Mouse (Mus musculus) midbrain, embryonic 16.5 days (tissue): ENCODE data around the gene Rnf7. TPM values are rescaled to one million over a fixed set of nuclear protein-coding genes. Genes with fewer than 3 reads are reported as not detected.
"Not testable (repeated sequence)": the region's sequence is repeated elsewhere in the genome, so short reads cannot be mapped to it uniquely, and the experiment has no call there.

Experiments
- ATAC-seq: fragments of 200-750 bp; cut with Nextera tagmentation; 2 replicates; pipeline ENCODE4 v1.8.0; 2017; ENCODE audit warnings: moderate TSS enrichment
- H3K27ac ChIP-seq: fragments of 300-500 bp; sonication (generic); 2 replicates; pipeline ENCODE4 v1.5.1; 2014; ENCODE audit warnings: mild to moderate bottlenecking, low read length, mixed read lengths
- H3K27me3 ChIP-seq: fragments of 300-500 bp; sonication (generic); 2 replicates; pipeline ENCODE4 v1.6.1; 2014; ENCODE audit warnings: low read depth, low read length, mixed read lengths; ENCODE audit not compliant: control insufficient read depth, insufficient read depth
- H3K36me3 ChIP-seq: fragments of 300-500 bp; sonication (generic); 2 replicates; pipeline ENCODE4 v1.6.1; 2014; ENCODE audit warnings: mild to moderate bottlenecking, low read length, moderate library complexity, mixed read lengths; ENCODE audit not compliant: control insufficient read depth, insufficient read depth
- H3K4me1 ChIP-seq: fragments of 300-500 bp; sonication (generic); 2 replicates; pipeline ENCODE4 v1.6.1; 2014; ENCODE audit warnings: mild to moderate bottlenecking, low read length, mixed read lengths; ENCODE audit not compliant: control insufficient read depth, insufficient read depth
- H3K4me2 ChIP-seq: fragments of 300-500 bp; sonication (generic); 2 replicates; pipeline ENCODE4 v1.6.1; 2014; ENCODE audit warnings: mild to moderate bottlenecking, low read length, mixed read lengths
- H3K4me3 ChIP-seq: fragments of 300-500 bp; sonication (generic); 2 replicates; pipeline ENCODE4 v1.5.1; 2014; ENCODE audit warnings: low read depth, mild to moderate bottlenecking, low read length, moderate library complexity, mixed read lengths
- H3K9ac ChIP-seq: fragments of 300-500 bp; sonication (generic); 2 replicates; pipeline ENCODE4 v1.6.1; 2014; ENCODE audit warnings: low read depth, low read length, mixed read lengths
- H3K9me3 ChIP-seq: fragments of 300-500 bp; sonication (generic); replicated peaks from 2 replicates; pipeline ENCODE4 v1.6.1; 2014; ENCODE audit warnings: mild to moderate bottlenecking, low read length, mixed read lengths; ENCODE audit not compliant: control insufficient read depth, poor library complexity, severe bottlenecking
- WGBS: fragments of 180-500 bp; shearing (Covaris S2); extraction: QIAGEN DNeasy Blood & Tissue Kit; methylation state at CpG from one replicate; pipeline ENCODE4 v1.1.7; 2014; 5-methylcytosine and 5-hydroxymethylcytosine counted together
- polyA plus RNA-seq: library from polyadenylated mRNA; unstranded; fragments of >200 nt; fragmentation: Nextera tagmentation; extraction: Ambion mirVana; gene quantifications from 2 replicates; pipeline ENCODE4 v1.2.1, GENCODE M21; 2015

The Rnf7 gene
- polyA plus RNA-seq, 1 experiment from 2014 or later, result 192 TPM

GRCm38 (mm10) chr9:96506011-96506498 lies 27.6 kb upstream of the Rnf7 start:
- Histone ChIP-seq H3K4me2 (peak overlapping the region; percentile 54), H3K9me3 (no peaks in the 10 kb centered on the region), H3K27me3 (no peaks in the 10 kb centered on the region), H3K4me1 (peaks cover 9% of the 10 kb centered on the region), H3K4me3 (peak overlapping the region; percentile 19), H3K9ac (peak overlapping the region; percentile 47; the same call in 1 of the 2 replicates), H3K36me3 (no peaks in the 10 kb centered on the region), H3K27ac (peak overlapping the region; percentile 57)
- ATAC-seq, result peak; percentile 96
- 15% methylated on average over 10 of the region's 10 CpGs for WGBS

- Histone ChIP-seq H3K9ac (no peak overlapping the region), H3K27me3 (no peaks in the 10 kb centered on the region), H3K4me1 (peaks cover 9% of the 10 kb centered on the region), H3K9me3 (no peaks in the 10 kb centered on the region), H3K4me3 (no peak overlapping the region), H3K36me3 (no peaks in the 10 kb centered on the region), H3K27ac (peak overlapping the region; percentile 57; the same call in 1 of the 2 replicates), H3K4me2 (no peak overlapping the region)
- WGBS, result 92% methylated on average over 4 of the region's 4 CpGs
- ATAC-seq, result no peak
Observed at GRCm38 (mm10) chr9:96505156-96505555, 26.7 kb upstream of the Rnf7 start.

- Histone ChIP-seq H3K4me3 (no peak overlapping the region), H3K9me3 (no peaks in the 10 kb centered on the region), H3K9ac (no peak overlapping the region), H3K4me2 (no peak overlapping the region), H3K36me3 (no peaks in the 10 kb centered on the region), H3K27me3 (no peaks in the 10 kb centered on the region), H3K4me1 (peaks cover 9% of the 10 kb centered on the region), H3K27ac (no peak overlapping the region)
- ATAC-seq, result no peak
- 88% methylated on average over 17 of the region's 17 CpGs for WGBS
Observed at GRCm38 (mm10) chr9:96504116-96504895, 25.8 kb upstream of the Rnf7 start.

GRCm38 (mm10) chr9:96502856-96503610 lies 24.6 kb upstream of the Rnf7 start:
- Histone ChIP-seq H3K27ac (no peak overlapping the region), H3K4me2 (no peak overlapping the region), H3K9me3 (no peaks in the 10 kb centered on the region), H3K4me3 (no peak overlapping the region), H3K4me1 (peaks cover 9% of the 10 kb centered on the region), H3K36me3 (no peaks in the 10 kb centered on the region), H3K27me3 (no peaks in the 10 kb centered on the region), H3K9ac (no peak overlapping the region)
- WGBS, result 82% methylated on average over 6 of the region's 6 CpGs
- ATAC-seq, result no peak

- ATAC-seq, result no peak
- H3K27ac ChIP-seq, result no peak overlapping the region
- no peaks in the 10 kb centered on the region for H3K27me3 ChIP-seq
- peaks cover 5% of the 10 kb centered on the region for H3K4me1 ChIP-seq
- H3K4me3 ChIP-seq, result no peak overlapping the region
- no peak overlapping the region for H3K9ac ChIP-seq
- no peaks in the 10 kb centered on the region for H3K9me3 ChIP-seq
- H3K4me2 ChIP-seq, result no peak overlapping the region
- no peaks in the 10 kb centered on the region for H3K36me3 ChIP-seq
- 88% methylated on average over 7 of the region's 7 CpGs for WGBS
Observed at GRCm38 (mm10) chr9:96501217-96501616, 22.7 kb upstream of the Rnf7 start.

- WGBS, result 43% methylated on average over 3 of the region's 3 CpGs
- Histone ChIP-seq H3K36me3 (no peaks in the 10 kb centered on the region), H3K27ac (no peak overlapping the region), H3K9me3 (no peaks in the 10 kb centered on the region), H3K27me3 (no peaks in the 10 kb centered on the region), H3K4me3 (no peak overlapping the region), H3K4me2 (no peak overlapping the region), H3K4me1 (no peaks in the 10 kb centered on the region), H3K9ac (no peak overlapping the region)
- no peak for ATAC-seq
Observed at GRCm38 (mm10) chr9:96493212-96493611, 14.7 kb upstream of the Rnf7 start.

- no peaks in the 10 kb centered on the region for H3K9me3 ChIP-seq
- H3K27ac ChIP-seq, result no peak overlapping the region
- ATAC-seq, result no peak
- no peaks in the 10 kb centered on the region for H3K27me3 ChIP-seq
- WGBS, result 34% methylated on average over 12 of the region's 12 CpGs
- H3K4me1 ChIP-seq, result no peaks in the 10 kb centered on the region
- no peak overlapping the region for H3K9ac ChIP-seq
- no peaks in the 10 kb centered on the region for H3K36me3 ChIP-seq
- H3K4me2 ChIP-seq, result no peak overlapping the region
- H3K4me3 ChIP-seq, result no peak overlapping the region
Observed at GRCm38 (mm10) chr9:96491810-96492209, 13.3 kb upstream of the Rnf7 start.

GRCm38 (mm10) chr9:96487869-96488268 lies 9.4 kb upstream of the Rnf7 start:
- not testable (repeated sequence) for H3K9me3 ChIP-seq, H3K36me3 ChIP-seq, ATAC-seq, H3K4me3 ChIP-seq, H3K9ac ChIP-seq, H3K4me1 ChIP-seq, H3K27me3 ChIP-seq, H3K4me2 ChIP-seq, H3K27ac ChIP-seq
- WGBS, result 90% methylated on average over 5 of the region's 5 CpGs

- Histone ChIP-seq H3K9ac (no peak overlapping the region), H3K4me1 (no peaks in the 10 kb centered on the region), H3K9me3 (no peaks in the 10 kb centered on the region), H3K36me3 (no peaks in the 10 kb centered on the region), H3K4me3 (no peak overlapping the region), H3K27me3 (no peaks in the 10 kb centered on the region; the same call in 1 of the 2 replicates), H3K4me2 (no peak overlapping the region), H3K27ac (no peak overlapping the region)
- 39% methylated on average over 2 of the region's 2 CpGs for WGBS
- no peak for ATAC-seq
Observed at GRCm38 (mm10) chr9:96483648-96484047, 5.2 kb upstream of the Rnf7 start.
